Mouse (Mus musculus): ENCODE data around the gene Plcg2. TPM values are rescaled to one million over a fixed set of nuclear protein-coding genes. Genes with fewer than 3 reads are reported as not detected.

Gene Plcg2
- polyA plus RNA-seq, 1 experiment from 2014 or later, result 7.3 TPM

DNA sequence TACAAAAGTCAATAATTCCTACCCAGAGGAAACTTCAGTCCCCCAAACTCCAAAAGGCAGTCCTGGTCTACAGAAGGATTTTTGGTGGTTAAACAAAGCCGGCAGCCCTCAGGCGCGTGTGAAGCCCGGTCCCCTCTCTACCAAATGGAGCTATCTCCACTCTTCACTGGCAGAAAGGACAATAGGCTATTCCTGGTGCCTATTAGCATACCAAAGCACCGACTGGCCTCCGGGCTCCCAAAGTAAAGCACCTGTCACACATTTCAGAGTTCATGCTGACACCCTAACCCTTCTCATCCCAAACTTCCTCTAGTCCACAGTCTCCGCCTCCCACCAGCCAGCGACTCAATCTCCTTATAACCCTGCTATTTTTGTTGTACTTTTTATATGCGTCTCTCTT, 4.5 kb upstream of the Plcg2 start:
- TF ChIP-seq CTCF (IDR thresholded peaks at IDR 0.05; ENCODE audit: low read depth), result no peak
- no peak for TF ChIP-seq EP300 (IDR thresholded peaks at IDR 0.05; ENCODE audit: low read depth)
- no peak overlapping the region for H3K27ac ChIP-seq (ENCODE audit: low read depth)
- H3K4me1 ChIP-seq (ENCODE audit: insufficient read depth), result peaks cover 21% of the 10 kb centered on the region
- H3K4me3 ChIP-seq (ENCODE audit: low read depth, low read length), result no peak overlapping the region
- H3K36me3 ChIP-seq (replicated peaks; ENCODE audit: insufficient read depth, low read length), result no peaks in the 10 kb centered on the region
- no peaks in the 10 kb centered on the region for H3K9me3 ChIP-seq (ENCODE audit: low read length)
- H3K9ac ChIP-seq (replicated peaks), result no peak overlapping the region
- no peak for ATAC-seq
- 48% methylated on average over 9 of the region's 9 CpGs for WGBS (ENCODE audit: insufficient replicate concordance)
- H3K4me2 ChIP-seq (ENCODE audit: low read depth, low read length), result no peak overlapping the region
- peaks cover 9% of the 10 kb centered on the region; the same call in 1 of the 2 replicates for H3K27me3 ChIP-seq (ENCODE audit: insufficient read depth, low read length)
- no peak for DNase-seq

DNA sequence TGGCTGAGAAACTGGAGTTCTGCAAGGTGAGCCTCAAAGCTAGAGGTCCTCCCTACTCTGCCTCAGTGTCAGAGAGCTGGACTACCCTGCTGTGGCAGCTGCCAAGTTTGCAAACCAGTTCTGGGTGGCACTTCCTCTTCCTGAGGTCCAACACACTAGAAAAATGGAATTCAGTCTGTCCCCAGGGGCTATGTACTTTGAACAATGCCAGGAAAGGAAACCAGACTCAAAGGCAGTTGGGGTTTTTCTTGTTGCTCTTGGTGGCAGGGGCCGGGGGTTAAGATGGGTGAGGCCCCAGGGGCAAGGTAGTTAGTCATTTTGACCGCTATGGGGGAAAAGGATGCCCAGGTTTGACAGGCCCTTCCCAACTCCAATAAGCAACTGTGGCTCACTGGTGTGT, 3.2 kb upstream of the Plcg2 start:
- Histone ChIP-seq H3K9me3 (ENCODE audit: low read length) (no peaks in the 10 kb centered on the region), H3K4me3 (ENCODE audit: low read depth, low read length) (no peak overlapping the region), H3K9ac (replicated peaks) (no peak overlapping the region), H3K27ac (ENCODE audit: low read depth) (peak overlapping the region; percentile 29; the same call in 1 of the 2 replicates), H3K4me1 (ENCODE audit: insufficient read depth) (peaks cover 25% of the 10 kb centered on the region), H3K36me3 (replicated peaks; ENCODE audit: insufficient read depth, low read length) (no peaks in the 10 kb centered on the region), H3K27me3 (ENCODE audit: insufficient read depth, low read length) (peaks cover 14% of the 10 kb centered on the region; the same call in 1 of the 2 replicates), H3K4me2 (ENCODE audit: low read depth, low read length) (no peak overlapping the region)
- ATAC-seq (no peak), DNase-seq (no peak)
- 44% methylated on average over 2 of the region's 2 CpGs for WGBS (ENCODE audit: insufficient replicate concordance)
- no peak for TF ChIP-seq CTCF (IDR thresholded peaks at IDR 0.05; ENCODE audit: low read depth)
- no peak for TF ChIP-seq EP300 (IDR thresholded peaks at IDR 0.05; ENCODE audit: low read depth)

DNA sequence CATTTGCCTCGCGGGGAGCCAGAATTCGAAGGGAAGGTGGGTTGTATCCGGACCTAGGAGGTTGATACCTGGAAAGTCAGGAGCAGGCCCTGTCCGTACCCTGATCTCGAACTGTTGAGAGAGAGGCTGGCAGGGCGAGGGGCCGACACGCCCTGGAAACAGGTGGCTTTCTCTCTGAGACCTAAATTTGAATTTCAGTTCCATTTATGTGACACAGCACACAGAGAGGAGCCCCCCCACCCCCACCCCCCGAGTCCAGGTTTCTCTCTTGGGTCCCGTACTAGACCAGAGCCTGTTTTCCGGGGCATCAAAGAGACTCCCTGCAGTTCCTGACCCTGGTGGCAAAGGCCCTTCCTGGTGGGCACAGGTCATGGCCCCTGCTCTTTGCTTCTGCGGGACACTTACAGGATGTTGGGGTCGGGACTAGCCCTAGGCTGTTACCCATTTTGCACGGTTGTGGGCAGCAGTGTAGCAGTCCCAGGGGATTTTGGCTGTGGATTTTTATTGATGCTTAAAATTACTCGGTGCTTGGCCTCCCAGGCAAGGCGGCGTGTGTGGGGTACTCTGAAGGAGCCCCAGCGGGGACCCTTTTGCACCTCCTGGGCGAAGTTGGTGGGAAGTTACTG, 937 bp downstream of the Plcg2 start:
- Histone ChIP-seq H3K27ac (ENCODE audit: low read depth) (peak overlapping the region; percentile 71), H3K27me3 (ENCODE audit: insufficient read depth, low read length) (peaks cover 14% of the 10 kb centered on the region; the same call in 1 of the 2 replicates), H3K4me1 (ENCODE audit: insufficient read depth) (peaks cover 15% of the 10 kb centered on the region), H3K4me2 (ENCODE audit: low read depth, low read length) (peak overlapping the region; percentile 87), H3K9ac (replicated peaks) (peak overlapping the region; percentile 70; the same call in 1 of the 2 replicates), H3K4me3 (ENCODE audit: low read depth, low read length) (peak overlapping the region; percentile 62), H3K9me3 (ENCODE audit: low read length) (no peaks in the 10 kb centered on the region), H3K36me3 (replicated peaks; ENCODE audit: insufficient read depth, low read length) (no peaks in the 10 kb centered on the region)
- DNase-seq, result peak; percentile 40
- no peak for TF ChIP-seq CTCF (IDR thresholded peaks at IDR 0.05; ENCODE audit: low read depth)
- no peak for TF ChIP-seq EP300 (IDR thresholded peaks at IDR 0.05; ENCODE audit: low read depth)
- 13% methylated on average over 20 of the region's 20 CpGs for whole genome bisulfite sequencing (ENCODE audit: insufficient replicate concordance)
- ATAC-seq, result peak; percentile 47

DNA sequence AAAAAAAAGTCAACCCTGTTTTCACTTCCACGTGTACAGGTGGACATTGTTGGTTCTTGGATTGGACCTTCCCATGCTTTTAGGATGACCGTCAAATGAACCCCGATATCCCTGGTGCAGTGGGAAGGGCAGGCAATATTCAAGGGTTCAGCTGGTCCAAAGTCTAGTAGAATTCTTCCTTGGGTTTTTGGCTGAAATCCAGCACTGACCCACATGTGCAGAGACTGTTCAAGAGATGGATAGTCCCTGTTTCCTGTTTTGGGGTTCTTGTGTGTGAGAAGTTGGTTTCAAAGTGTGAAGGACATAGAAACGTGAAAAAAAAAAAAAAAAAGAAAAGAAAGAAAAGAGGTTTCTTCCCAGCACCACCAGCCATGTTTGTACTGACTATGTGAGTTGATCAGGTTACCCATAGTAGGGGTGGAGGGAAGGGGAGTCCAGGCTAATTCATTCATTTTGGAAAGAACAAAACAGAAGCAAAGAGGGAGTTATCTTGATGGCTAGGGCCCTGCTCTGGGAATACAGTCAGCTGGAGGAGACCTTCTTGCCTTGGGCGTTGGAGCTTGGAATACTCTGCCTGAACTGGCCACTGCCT, 2.2 kb downstream of the Plcg2 start:
- Histone ChIP-seq H3K36me3 (replicated peaks; ENCODE audit: insufficient read depth, low read length) (no peaks in the 10 kb centered on the region), H3K9ac (replicated peaks) (no peak overlapping the region), H3K27me3 (ENCODE audit: insufficient read depth, low read length) (peaks cover 14% of the 10 kb centered on the region; the same call in 1 of the 2 replicates), H3K4me2 (ENCODE audit: low read depth, low read length) (peak overlapping the region; percentile 40), H3K4me3 (ENCODE audit: low read depth, low read length) (no peak overlapping the region), H3K9me3 (ENCODE audit: low read length) (no peaks in the 10 kb centered on the region), H3K4me1 (ENCODE audit: insufficient read depth) (peaks cover 15% of the 10 kb centered on the region), H3K27ac (ENCODE audit: low read depth) (no peak overlapping the region)
- DNase-seq, result no peak
- 47% methylated on average over 5 of the region's 5 CpGs for WGBS (ENCODE audit: insufficient replicate concordance)
- TF ChIP-seq EP300 (IDR thresholded peaks at IDR 0.05; ENCODE audit: low read depth) (no peak), CTCF (IDR thresholded peaks at IDR 0.05; ENCODE audit: low read depth) (no peak)
- ATAC-seq, result no peak

DNA sequence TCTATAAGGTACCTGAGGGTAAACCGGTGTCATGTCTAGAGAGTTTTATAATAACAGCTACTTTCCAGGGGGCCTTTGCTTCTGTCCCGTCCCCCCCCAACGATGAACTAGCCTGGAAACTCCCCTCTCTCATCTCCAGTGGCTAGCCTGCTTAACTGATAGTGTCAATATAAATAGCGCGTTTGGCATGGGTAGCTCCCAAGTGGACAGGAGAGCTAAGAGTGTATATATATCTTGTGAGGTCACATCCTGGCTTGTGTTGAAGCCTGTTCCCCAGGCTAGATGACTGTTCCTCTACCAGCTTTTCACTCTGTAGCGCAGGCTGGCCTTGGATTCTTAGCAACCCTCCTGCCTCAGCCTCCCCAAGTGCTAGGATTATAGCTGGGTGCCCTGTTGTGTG, 3.2 kb downstream of the Plcg2 start:
- Histone ChIP-seq H3K36me3 (replicated peaks; ENCODE audit: insufficient read depth, low read length) (no peaks in the 10 kb centered on the region), H3K4me2 (ENCODE audit: low read depth, low read length) (no peak overlapping the region), H3K9ac (replicated peaks) (no peak overlapping the region), H3K9me3 (ENCODE audit: low read length) (no peaks in the 10 kb centered on the region), H3K4me3 (ENCODE audit: low read depth, low read length) (no peak overlapping the region), H3K27me3 (ENCODE audit: insufficient read depth, low read length) (peaks cover 14% of the 10 kb centered on the region; the same call in 1 of the 2 replicates), H3K27ac (ENCODE audit: low read depth) (no peak overlapping the region), H3K4me1 (ENCODE audit: insufficient read depth) (peaks cover 15% of the 10 kb centered on the region)
- TF ChIP-seq CTCF (IDR thresholded peaks at IDR 0.05; ENCODE audit: low read depth), result no peak
- TF ChIP-seq EP300 (IDR thresholded peaks at IDR 0.05; ENCODE audit: low read depth), result no peak
- DNase-seq (no peak), ATAC-seq (no peak)
- 88% methylated on average over 6 of the region's 6 CpGs for WGBS (ENCODE audit: insufficient replicate concordance)

DNA sequence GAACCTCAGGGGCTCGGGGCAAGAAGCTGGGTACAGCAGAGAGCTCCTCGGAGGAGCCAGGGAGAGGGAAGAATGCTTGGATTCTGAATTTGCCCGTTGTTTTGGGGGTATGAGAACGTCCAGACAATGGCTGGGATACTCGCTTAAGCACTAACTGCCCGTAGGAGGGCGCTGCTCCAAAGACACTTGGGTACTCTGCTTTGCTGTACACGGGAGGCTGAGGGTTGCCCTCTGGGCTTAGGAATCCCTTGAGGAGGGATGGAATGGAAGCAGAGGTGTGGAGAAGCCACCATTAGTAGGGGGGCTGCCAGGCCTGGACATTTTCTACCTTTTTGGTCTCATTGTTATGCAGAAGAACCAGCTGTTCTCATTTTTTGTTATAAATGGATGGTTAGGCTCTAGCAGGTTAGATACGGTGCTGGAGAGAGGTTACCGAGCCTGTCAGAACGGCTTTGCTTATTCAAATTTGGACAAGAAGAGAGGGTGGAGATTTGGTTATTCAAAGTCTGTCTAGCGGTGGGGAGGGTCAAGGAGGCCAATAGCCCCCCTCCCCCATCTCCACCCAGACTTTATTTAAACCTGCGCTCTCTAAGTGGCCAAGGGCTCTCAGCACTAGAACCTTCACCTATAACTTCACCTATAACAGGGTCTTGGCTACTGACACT, 5.4 kb downstream of the Plcg2 start:
- WGBS (ENCODE audit: insufficient replicate concordance), result 69% methylated on average over 13 of the region's 13 CpGs

More for the DNA sequence above, 5.4 kb downstream of the Plcg2 start:
- DNase-seq (no peak), ATAC-seq (no peak)
- Histone ChIP-seq H3K9ac (replicated peaks) (no peak overlapping the region), H3K4me2 (ENCODE audit: low read depth, low read length) (no peak overlapping the region), H3K9me3 (ENCODE audit: low read length) (no peaks in the 10 kb centered on the region), H3K4me1 (ENCODE audit: insufficient read depth) (0 out of 2 replicates have a peak, but pooled peaks cover 7% of the 10 kb centered on the region), H3K27ac (ENCODE audit: low read depth) (no peak overlapping the region), H3K36me3 (replicated peaks; ENCODE audit: insufficient read depth, low read length) (no peaks in the 10 kb centered on the region), H3K27me3 (ENCODE audit: insufficient read depth, low read length) (peaks cover 6% of the 10 kb centered on the region; the same call in 1 of the 2 replicates), H3K4me3 (ENCODE audit: low read depth, low read length) (no peak overlapping the region)
- TF ChIP-seq EP300 (IDR thresholded peaks at IDR 0.05; ENCODE audit: low read depth) (no peak), CTCF (IDR thresholded peaks at IDR 0.05; ENCODE audit: low read depth) (no peak)

All from liver, postnatal 0 days (tissue).